Mouse (Mus musculus) intestine, embryonic 14.5 days (tissue): ENCODE data around the gene Utrn. TPM values are rescaled to one million over a fixed set of nuclear protein-coding genes. Genes with fewer than 3 reads are reported as not detected.

ENCODE experiments used
- ATAC-seq: fragments of 200-750 bp; cut with Nextera tagmentation; replicated peaks from 2 replicates; pipeline ENCODE4 v1.8.0; 2017; ENCODE audit warnings: low read depth, moderate number of reproducible peaks, moderate TSS enrichment, moderate library complexity; ENCODE audit not compliant: low FRiP score, low TSS enrichment
- DNase-seq: peaks from one replicate; pipeline ENCODE4 v3.0.0-alpha.2; 2018; ENCODE audit warnings: low spot score
- H3K27ac ChIP-seq: fragments of 300-500 bp; sonication (generic); 2 replicates; pipeline ENCODE4 v1.5.1; 2014; ENCODE audit warnings: low read depth, mild to moderate bottlenecking, control low read depth
- H3K27me3 ChIP-seq: fragments of 300-500 bp; sonication (generic); replicated peaks from 2 replicates; pipeline ENCODE4 v1.6.1; 2014; ENCODE audit warnings: low read length, control low read depth; ENCODE audit not compliant: control insufficient read depth, insufficient read depth
- H3K36me3 ChIP-seq: fragments of 300-500 bp; sonication (generic); 2 replicates; pipeline ENCODE4 v1.6.1; 2014; ENCODE audit warnings: low read length, control low read depth; ENCODE audit not compliant: control insufficient read depth, insufficient read depth
- H3K4me1 ChIP-seq: fragments of 300-500 bp; sonication (generic); replicated peaks from 2 replicates; pipeline ENCODE4 v1.6.1; 2014; ENCODE audit warnings: low read length, control low read depth, mixed read lengths; ENCODE audit not compliant: control insufficient read depth, insufficient read depth
- H3K4me2 ChIP-seq: fragments of 300-500 bp; sonication (generic); 2 replicates; pipeline ENCODE4 v1.6.1; 2014; ENCODE audit warnings: low read length
- H3K4me3 ChIP-seq: fragments of 300-500 bp; sonication (generic); 2 replicates; pipeline ENCODE4 v1.5.1; 2014; ENCODE audit warnings: low read depth, low read length, control low read depth, mixed read lengths
- H3K9ac ChIP-seq: fragments of 300-500 bp; sonication (generic); 2 replicates; pipeline ENCODE4 v1.6.1; 2014; ENCODE audit warnings: mild to moderate bottlenecking, low read length
- H3K9me3 ChIP-seq: fragments of 300-500 bp; sonication (generic); 2 replicates; pipeline ENCODE4 v1.6.1; 2016; ENCODE audit warnings: low read length, control low read depth; ENCODE audit not compliant: control insufficient read depth
- WGBS: fragments of 180-500 bp; shearing (Covaris S2); extraction: QIAGEN DNeasy Blood & Tissue Kit; methylation state at CpG from one replicate; pipeline ENCODE4 v1.1.7; 2014; 5-methylcytosine and 5-hydroxymethylcytosine counted together
- polyA plus RNA-seq: library from polyadenylated mRNA; unstranded; fragments of >200 nt; fragmentation: Nextera tagmentation; extraction: Ambion mirVana; gene quantifications from 2 replicates; pipeline ENCODE4 v1.2.1, GENCODE M21; 2014

Gene Utrn
- polyA plus RNA-seq, 1 experiment from 2014 or later, result 55.1 TPM

DNA sequence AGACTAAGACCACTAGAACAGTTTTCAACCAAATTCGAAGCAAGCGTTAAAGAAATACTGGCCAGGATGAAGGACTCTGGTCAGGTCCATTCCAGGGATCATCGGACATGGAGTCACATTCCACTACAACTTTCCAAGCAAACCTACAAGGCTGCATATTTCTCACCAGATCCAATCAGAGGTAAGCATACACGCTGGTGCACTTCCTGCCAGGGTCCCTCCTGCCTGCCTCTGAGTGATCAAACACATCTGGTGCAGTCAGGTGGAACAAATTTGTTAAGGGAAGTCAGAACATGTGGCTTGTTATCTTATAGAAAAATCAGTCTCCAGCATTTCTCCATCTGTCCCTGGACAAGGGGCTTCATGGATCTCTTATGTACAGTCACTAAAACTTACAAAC, 167.0 kb downstream of the Utrn start:
- Histone ChIP-seq H3K4me3 (no peak overlapping the region), H3K4me2 (no peak overlapping the region), H3K36me3 (peaks cover 4% of the 10 kb centered on the region), H3K27ac (no peak overlapping the region), H3K4me1 (no peaks in the 10 kb centered on the region; the same call in 1 of the 2 replicates), H3K27me3 (no peaks in the 10 kb centered on the region), H3K9me3 (no peaks in the 10 kb centered on the region), H3K9ac (no peak overlapping the region)
- WGBS, result 74% methylated on average over 4 of the region's 4 CpGs
- ATAC-seq (no peak), DNase-seq (no peak)

DNA sequence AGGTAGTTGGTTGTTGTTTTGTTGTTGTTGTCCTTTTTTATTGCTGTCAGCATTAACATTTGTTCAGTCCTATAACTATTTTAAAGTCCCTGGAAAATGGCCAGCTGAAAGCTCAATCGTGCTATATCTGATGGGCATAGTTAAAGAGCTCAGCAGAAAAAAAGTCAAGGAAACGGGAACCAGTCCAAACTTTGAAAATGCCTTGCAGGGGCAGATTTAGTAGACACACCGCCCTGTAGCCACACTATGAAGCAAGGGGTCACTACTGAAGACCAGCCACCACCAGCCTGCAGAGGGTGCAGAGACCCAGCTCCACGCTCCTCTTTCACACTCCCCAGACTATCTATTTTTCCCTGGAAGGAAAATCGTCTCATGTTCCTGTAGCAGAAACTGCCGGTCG, 167.5 kb downstream of the Utrn start:
- no peak overlapping the region for H3K27ac ChIP-seq
- no peak for ATAC-seq
- no peaks in the 10 kb centered on the region for H3K27me3 ChIP-seq

DNA sequence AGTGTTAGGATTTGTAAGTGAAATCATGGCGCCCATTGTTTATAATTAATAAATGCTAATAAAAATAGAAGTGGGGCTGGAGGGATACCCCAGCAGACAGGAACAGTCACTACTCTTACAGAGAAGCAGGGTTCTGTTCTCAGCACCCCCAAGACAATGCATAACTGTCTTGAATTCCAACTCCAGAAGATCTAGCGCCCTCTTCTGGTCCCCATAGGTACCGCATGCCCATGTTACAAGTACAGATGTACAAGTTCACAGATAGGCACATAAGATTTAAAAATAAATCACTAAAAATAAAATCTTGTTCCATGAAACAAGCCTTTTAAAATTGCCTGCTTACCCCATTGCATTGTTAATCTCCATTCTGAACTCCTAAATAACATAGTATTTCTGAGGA, 168.6 kb downstream of the Utrn start:
- Histone ChIP-seq H3K4me3 (no peak overlapping the region), H3K4me2 (no peak overlapping the region), H3K9me3 (no peaks in the 10 kb centered on the region), H3K9ac (no peak overlapping the region), H3K4me1 (no peaks in the 10 kb centered on the region; the same call in 1 of the 2 replicates), H3K36me3 (peaks cover 14% of the 10 kb centered on the region), H3K27ac (no peak overlapping the region), H3K27me3 (no peaks in the 10 kb centered on the region)
- ATAC-seq (no peak), DNase-seq (no peak)
- WGBS, result 79% methylated on average over 3 of the region's 3 CpGs

More for the DNA sequence above, 167.5 kb downstream of the Utrn start:
- H3K4me2 ChIP-seq, result no peak overlapping the region
- 75% methylated on average over 7 of the region's 7 CpGs for WGBS
- H3K9ac ChIP-seq, result no peak overlapping the region
- no peak for DNase-seq
- H3K36me3 ChIP-seq, result peaks cover 9% of the 10 kb centered on the region
- no peak overlapping the region for H3K4me3 ChIP-seq
- H3K9me3 ChIP-seq, result no peaks in the 10 kb centered on the region
- no peaks in the 10 kb centered on the region; the same call in 1 of the 2 replicates for H3K4me1 ChIP-seq

DNA sequence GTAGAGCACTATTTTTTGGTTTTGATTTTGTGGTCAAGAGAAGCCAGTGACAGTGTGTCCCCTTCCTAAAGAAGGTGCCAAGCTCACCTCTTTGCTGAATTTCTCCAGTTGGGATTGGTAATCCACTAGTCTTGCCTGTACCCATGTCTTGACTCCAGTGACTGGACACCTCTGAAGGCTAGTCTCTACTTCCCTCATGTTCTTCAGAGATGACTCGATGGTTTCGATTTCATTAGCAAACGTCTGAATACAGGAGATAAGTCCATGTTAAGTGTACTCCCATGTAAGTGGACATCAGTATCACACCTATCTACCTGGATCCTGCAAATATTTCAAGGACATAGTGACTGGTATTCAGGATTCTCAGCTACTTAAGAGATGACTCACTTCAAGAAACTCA, 171.3 kb downstream of the Utrn start:
- H3K9ac ChIP-seq, result no peak overlapping the region
- WGBS, result 94% methylated on average over 3 of the region's 3 CpGs
- DNase-seq (no peak), ATAC-seq (no peak)
- H3K4me1 ChIP-seq, result no peaks in the 10 kb centered on the region
- H3K36me3 ChIP-seq, result peaks cover 20% of the 10 kb centered on the region
- no peak overlapping the region for H3K4me2 ChIP-seq
- no peak overlapping the region for H3K4me3 ChIP-seq
- H3K9me3 ChIP-seq, result no peaks in the 10 kb centered on the region
- no peak overlapping the region for H3K27ac ChIP-seq
- no peaks in the 10 kb centered on the region for H3K27me3 ChIP-seq

DNA sequence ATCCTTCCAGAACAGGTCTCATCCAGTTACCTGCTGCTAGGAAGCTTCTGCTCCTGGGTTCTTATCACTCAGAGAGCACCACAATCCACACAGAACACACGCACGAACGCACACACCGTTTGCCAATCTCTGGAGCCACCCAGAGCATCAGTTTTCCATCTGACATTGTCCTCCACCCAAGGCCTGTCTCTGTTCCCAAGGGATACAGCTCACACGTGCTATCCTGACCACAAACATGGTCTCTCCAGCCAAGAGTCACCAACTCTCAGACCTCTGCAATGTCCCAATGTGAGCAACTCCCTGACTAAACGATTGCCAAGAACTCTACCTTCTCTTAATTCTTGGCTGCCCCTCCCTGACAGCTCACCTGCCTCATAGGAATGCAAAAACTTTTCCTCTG, 172.5 kb downstream of the Utrn start:
- Histone ChIP-seq H3K4me2 (no peak overlapping the region), H3K9ac (no peak overlapping the region), H3K27ac (no peak overlapping the region), H3K9me3 (no peaks in the 10 kb centered on the region), H3K4me3 (no peak overlapping the region), H3K27me3 (no peaks in the 10 kb centered on the region), H3K4me1 (no peaks in the 10 kb centered on the region), H3K36me3 (peaks cover 24% of the 10 kb centered on the region)
- WGBS, result 84% methylated on average over 6 of the region's 6 CpGs
- DNase-seq, result no peak
- no peak for ATAC-seq

DNA sequence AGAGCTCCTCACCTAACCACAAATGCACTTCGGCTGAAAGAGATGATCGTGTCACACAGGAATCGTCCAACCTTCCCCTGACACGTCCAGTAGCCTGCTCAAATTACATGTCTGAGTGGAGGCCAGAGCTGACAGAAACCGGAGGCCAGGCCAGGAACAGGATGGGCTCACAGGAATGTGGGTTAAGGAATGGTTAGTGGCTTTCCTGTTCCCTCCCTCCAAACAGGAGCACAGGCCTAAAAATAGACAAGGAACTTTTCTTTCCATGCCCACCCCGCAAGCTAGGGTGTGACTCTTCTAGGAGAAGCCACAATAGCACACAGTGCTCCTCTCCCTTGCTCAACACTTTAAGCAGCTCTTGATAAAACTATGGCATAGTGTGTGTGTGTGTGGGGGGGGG, 174.4 kb downstream of the Utrn start:
- Histone ChIP-seq H3K27ac (no peak overlapping the region), H3K36me3 (peaks cover 24% of the 10 kb centered on the region), H3K4me3 (no peak overlapping the region), H3K4me2 (no peak overlapping the region), H3K27me3 (no peaks in the 10 kb centered on the region), H3K9ac (no peak overlapping the region), H3K9me3 (no peaks in the 10 kb centered on the region), H3K4me1 (no peaks in the 10 kb centered on the region)
- WGBS, result 25% methylated on average over 6 of the region's 6 CpGs
- DNase-seq, result no peak
- ATAC-seq, result no peak

DNA sequence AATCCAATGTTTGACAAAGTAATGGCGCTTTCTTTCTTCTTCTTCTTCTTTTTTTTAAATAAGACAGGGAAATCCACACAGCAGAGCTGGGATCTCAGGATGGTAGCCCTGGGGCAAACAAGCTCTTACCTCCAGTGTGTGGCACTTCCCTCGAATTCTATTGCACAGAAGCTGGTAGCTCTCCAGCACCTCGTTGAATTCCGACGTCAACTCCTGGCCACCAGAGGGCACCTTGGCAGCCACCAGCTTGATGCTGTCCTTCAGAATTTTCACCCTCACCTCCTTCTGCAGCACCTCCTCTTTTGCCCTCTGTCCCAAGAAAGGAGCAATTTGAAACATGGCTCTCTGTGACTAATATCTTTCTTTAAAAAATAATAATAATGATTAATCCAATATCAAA, 178.6 kb downstream of the Utrn start:
- ATAC-seq (no peak), DNase-seq (no peak)
- Histone ChIP-seq H3K27me3 (no peaks in the 10 kb centered on the region), H3K9ac (no peak overlapping the region), H3K27ac (no peak overlapping the region), H3K9me3 (no peaks in the 10 kb centered on the region), H3K36me3 (peaks cover 19% of the 10 kb centered on the region), H3K4me3 (no peak overlapping the region), H3K4me2 (no peak overlapping the region), H3K4me1 (no peaks in the 10 kb centered on the region)
- WGBS, result 21% methylated on average over 5 of the region's 5 CpGs

DNA sequence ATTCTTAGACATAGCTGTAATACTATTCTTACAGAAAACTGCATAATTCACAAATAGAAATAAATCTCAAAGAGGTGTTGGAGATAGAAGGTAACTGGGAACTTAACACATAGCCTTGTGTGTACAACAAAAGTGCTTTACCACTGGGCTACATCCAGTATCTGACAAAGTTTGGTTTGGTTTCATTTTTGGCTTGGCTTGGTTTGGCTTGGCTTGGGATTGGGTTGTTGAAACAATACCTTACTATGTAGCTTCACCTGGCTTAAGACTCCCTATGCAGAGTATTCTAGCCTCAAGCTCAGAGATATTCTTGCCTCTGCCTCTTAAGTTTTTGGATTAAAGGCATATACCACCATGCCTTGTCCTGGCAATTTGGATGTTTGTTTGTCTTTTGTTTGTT, 183.5 kb downstream of the Utrn start:
- peaks cover 38% of the 10 kb centered on the region for H3K36me3 ChIP-seq
- H3K4me3 ChIP-seq, result no peak overlapping the region
- no peak overlapping the region for H3K9ac ChIP-seq
- H3K27ac ChIP-seq, result no peak overlapping the region
- no peak overlapping the region for H3K4me2 ChIP-seq
- no peak for ATAC-seq
- no peaks in the 10 kb centered on the region for H3K4me1 ChIP-seq
- DNase-seq, result no peak
- H3K27me3 ChIP-seq, result no peaks in the 10 kb centered on the region
- H3K9me3 ChIP-seq, result no peaks in the 10 kb centered on the region

DNA sequence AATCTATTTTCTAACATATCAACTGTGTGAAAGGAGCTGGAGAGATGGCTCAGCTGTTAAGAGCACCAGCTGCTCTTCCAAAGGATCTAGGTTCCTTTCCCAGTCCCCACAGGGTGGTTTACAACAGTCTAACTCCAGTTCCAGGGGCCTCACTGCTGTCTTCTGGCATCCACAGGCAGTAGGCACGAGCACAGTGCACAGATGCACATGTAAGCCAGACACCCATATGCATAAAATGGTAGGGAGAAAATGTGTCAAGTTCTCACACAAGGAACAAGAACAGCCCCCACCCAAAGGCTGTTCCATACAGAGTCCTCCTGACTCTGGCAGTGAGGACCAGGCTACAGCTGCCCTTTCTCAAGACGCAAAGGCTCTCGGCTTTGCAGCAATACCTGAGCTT, 185.1 kb downstream of the Utrn start:
- Histone ChIP-seq H3K9ac (no peak overlapping the region), H3K9me3 (no peaks in the 10 kb centered on the region), H3K36me3 (peaks cover 52% of the 10 kb centered on the region), H3K27ac (no peak overlapping the region), H3K4me3 (no peak overlapping the region), H3K4me2 (no peak overlapping the region), H3K4me1 (no peaks in the 10 kb centered on the region), H3K27me3 (no peaks in the 10 kb centered on the region)
- no peak for DNase-seq
- ATAC-seq, result no peak
- WGBS, result 82% methylated on average over 3 of the region's 3 CpGs
